Comparison of ENCODE assay signal across 12 mouse cellular contexts in the genomic region with DNA sequence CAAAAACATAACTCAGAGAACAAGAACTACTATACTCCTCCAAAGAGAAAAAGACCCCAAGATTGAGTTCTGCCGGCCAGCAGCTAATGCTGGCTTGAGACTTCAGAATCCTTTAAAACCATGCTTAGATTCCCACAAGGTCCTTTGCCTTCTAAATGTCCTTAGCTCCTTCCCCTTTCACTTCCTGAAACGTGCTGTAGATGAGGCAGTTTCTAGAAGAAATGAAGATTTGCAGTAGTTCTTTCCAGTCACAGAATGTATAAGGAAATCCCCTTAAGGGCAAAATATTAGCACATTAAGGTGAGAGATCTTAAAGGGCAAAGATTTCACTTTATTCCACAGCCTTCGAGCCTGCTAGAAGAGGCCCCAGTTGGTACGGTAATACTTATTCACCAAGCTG. TPM values are rescaled to one million over a fixed set of nuclear protein-coding genes. Genes with fewer than 3 reads are reported as not detected.
DNase-seq lines count a peak whose midpoint lies in the region; ATAC-seq lines count a peak whose summit lies in the region.
"Had no signal": no experiment of that assay in that cellular context is flagged by ENCODE, and none has a peak within 500 bp of the region (broad histone marks: within the 10 kb centered on the region; RNA-seq: fewer than 3 reads in every experiment).

No protein-coding gene starts in this region.

- H3K4me3 ChIP-seq in hindbrain, embryonic 10.5 days, result 0 out of 2 replicates have a peak overlapping the region, but pooled peaks have one; percentile 83
- no peak overlapping the region for H3K4me3 ChIP-seq in hindbrain, embryonic 14.5 days (replicated peaks; ENCODE audit: low read length)
- no peak overlapping the region for H3K4me3 ChIP-seq in neural tube, embryonic 12.5 days
- H3K4me3 ChIP-seq in limb, embryonic 15.5 days, result no peak overlapping the region
- H3K4me3 ChIP-seq in stomach, embryonic 15.5 days (replicated peaks), result no peak overlapping the region

- H3K27ac ChIP-seq in hindbrain, embryonic 10.5 days, result no peak overlapping the region
- no peak overlapping the region for H3K27ac ChIP-seq in hindbrain, embryonic 14.5 days
- no peak overlapping the region for H3K27ac ChIP-seq in neural tube, embryonic 12.5 days
- peak overlapping the region; percentile 98 for H3K27ac ChIP-seq in limb, embryonic 15.5 days
- H3K27ac ChIP-seq in stomach, embryonic 15.5 days, result peak overlapping the region; percentile 95

- peaks cover 21% of the 10 kb centered on the region for H3K4me1 ChIP-seq in hindbrain, embryonic 10.5 days (replicated peaks)
- H3K4me1 ChIP-seq in hindbrain, embryonic 14.5 days (replicated peaks; ENCODE audit: control insufficient read depth, insufficient read depth, low read length), result peaks cover 11% of the 10 kb centered on the region
- H3K4me1 ChIP-seq in neural tube, embryonic 12.5 days, result peaks cover 17% of the 10 kb centered on the region
- peaks cover 21% of the 10 kb centered on the region for H3K4me1 ChIP-seq in limb, embryonic 15.5 days
- H3K4me1 ChIP-seq in stomach, embryonic 15.5 days, result peaks cover 6% of the 10 kb centered on the region; the same call in 1 of the 2 replicates

- H3K36me3 ChIP-seq in hindbrain, embryonic 10.5 days, result peaks cover 70% of the 10 kb centered on the region
- H3K36me3 ChIP-seq in hindbrain, embryonic 14.5 days (replicated peaks; ENCODE audit: control insufficient read depth, insufficient read depth), result peaks cover 65% of the 10 kb centered on the region
- peaks cover 41% of the 10 kb centered on the region for H3K36me3 ChIP-seq in neural tube, embryonic 12.5 days
- H3K36me3 ChIP-seq in limb, embryonic 15.5 days, result peaks cover 43% of the 10 kb centered on the region
- peaks cover 16% of the 10 kb centered on the region; the same call in 1 of the 2 replicates for H3K36me3 ChIP-seq in stomach, embryonic 15.5 days

- 90% methylated on average over 4 of the region's 4 CpGs for WGBS in hindbrain, embryonic 10.5 days
- WGBS in hindbrain, embryonic 14.5 days, result 89% methylated on average over 4 of the region's 4 CpGs
- 88% methylated on average over 4 of the region's 4 CpGs for WGBS in neural tube, embryonic 12.5 days
- 71% methylated on average over 4 of the region's 4 CpGs for WGBS in limb, embryonic 15.5 days
- 81% methylated on average over 4 of the region's 4 CpGs for WGBS in stomach, embryonic 15.5 days

- no peak for DNase-seq in hindbrain, embryonic 10.5 days (ENCODE audit: low spot score)
- no peak for DNase-seq in hindbrain, embryonic 14.5 days (ENCODE audit: low spot score)
- DNase-seq in neural tube, embryonic 10.5 days (ENCODE audit: extremely low spot score, low spot score), result no peak
- DNase-seq in cerebellum, adult 8-10 months, result no peak
- DNase-seq in right cerebral cortex, adult 2 months (ENCODE audit: low spot score in 2 of 2), result no peak
- DNase-seq: heart, adult 2 months; kidney, adult 11 months; left cerebral cortex, postnatal 4 days; thymus, adult 18-20 months had no signal

- no peak overlapping the region for H3K4me2 ChIP-seq in hindbrain, embryonic 14.5 days (replicated peaks)
- peak overlapping the region; percentile 91; the same call in 1 of the 2 replicates for H3K4me2 ChIP-seq in neural tube, embryonic 12.5 days (replicated peaks)
- H3K4me2 ChIP-seq in limb, embryonic 15.5 days, result peak overlapping the region; percentile 81
- no peak overlapping the region for H3K4me2 ChIP-seq in stomach, embryonic 15.5 days

- no peaks in the 10 kb centered on the region for H3K27me3 ChIP-seq in hindbrain, embryonic 10.5 days (ENCODE audit: insufficient read depth, poor library complexity, severe bottlenecking)
- H3K27me3 ChIP-seq in hindbrain, embryonic 14.5 days (ENCODE audit: control insufficient read depth, insufficient read depth, low read length), result no peaks in the 10 kb centered on the region
- H3K27me3 ChIP-seq in neural tube, embryonic 12.5 days (replicated peaks), result no peaks in the 10 kb centered on the region
- no peaks in the 10 kb centered on the region for H3K27me3 ChIP-seq in limb, embryonic 15.5 days
- no peaks in the 10 kb centered on the region for H3K27me3 ChIP-seq in stomach, embryonic 15.5 days (replicated peaks)

- no peak overlapping the region for H3K9ac ChIP-seq in hindbrain, embryonic 14.5 days
- H3K9ac ChIP-seq in neural tube, embryonic 12.5 days, result no peak overlapping the region
- no peak overlapping the region for H3K9ac ChIP-seq in limb, embryonic 15.5 days
- H3K9ac ChIP-seq in stomach, embryonic 15.5 days, result no peak overlapping the region

- H3K9me3 ChIP-seq in hindbrain, embryonic 10.5 days, result no peaks in the 10 kb centered on the region
- H3K9me3 ChIP-seq in hindbrain, embryonic 14.5 days (ENCODE audit: control insufficient read depth, low read length), result no peaks in the 10 kb centered on the region
- H3K9me3 ChIP-seq in neural tube, embryonic 12.5 days, result no peaks in the 10 kb centered on the region
- no peaks in the 10 kb centered on the region for H3K9me3 ChIP-seq in limb, embryonic 15.5 days
- no peaks in the 10 kb centered on the region for H3K9me3 ChIP-seq in stomach, embryonic 15.5 days

- no peak for ATAC-seq in hindbrain, embryonic 14.5 days (ENCODE audit: low FRiP score)
- ATAC-seq in neural tube, embryonic 12.5 days (ENCODE audit: low FRiP score, low read depth), result no peak
- no peak for ATAC-seq in limb, embryonic 15.5 days (ENCODE audit: insufficient number of reproducible peaks, low FRiP score, low TSS enrichment, low read depth)
- no peak for ATAC-seq in stomach, embryonic 15.5 days (ENCODE audit: insufficient read depth, low FRiP score, low read depth)

RNA-seq across cellular contexts. Expression of gene Hax1, which starts 1.2 kb away (rescaled TPM):
- polyA plus RNA-seq in hindbrain, embryonic 10.5 days (2016; fragmentation: Nextera tagmentation; extraction: Ambion mirVana), result 181 and 189 TPM in 2 replicates
- polyA plus RNA-seq in hindbrain, embryonic 14.5 days (2014; fragmentation: Nextera tagmentation; extraction: Ambion mirVana), result 105 and 108 TPM in 2 replicates
- 137 and 139 TPM in 2 replicates for polyA plus RNA-seq in neural tube, embryonic 12.5 days (2016; fragmentation: Nextera tagmentation; extraction: Ambion mirVana)
- polyA plus RNA-seq in limb, embryonic 15.5 days (2015; fragmentation: Nextera tagmentation; extraction: Ambion mirVana), result 143 and 146 TPM in 2 replicates
- polyA plus RNA-seq in stomach, embryonic 15.5 days (2015; fragmentation: Nextera tagmentation; extraction: Ambion mirVana), result 122 and 135 TPM in 2 replicates

RNA-seq across cellular contexts. Expression of gene Atp8b2, which starts 36.5 kb away (rescaled TPM):
- polyA plus RNA-seq in hindbrain, embryonic 10.5 days (2016; fragmentation: Nextera tagmentation; extraction: Ambion mirVana), result 13.7 and 14.5 TPM in 2 replicates
- 12.9 and 15.1 TPM in 2 replicates for polyA plus RNA-seq in hindbrain, embryonic 14.5 days (2014; fragmentation: Nextera tagmentation; extraction: Ambion mirVana)
- polyA plus RNA-seq in neural tube, embryonic 12.5 days (2016; fragmentation: Nextera tagmentation; extraction: Ambion mirVana), result 18.5 and 19.7 TPM in 2 replicates
- polyA plus RNA-seq in limb, embryonic 15.5 days (2015; fragmentation: Nextera tagmentation; extraction: Ambion mirVana), result 18.6 and 18.9 TPM in 2 replicates
- polyA plus RNA-seq in stomach, embryonic 15.5 days (2015; fragmentation: Nextera tagmentation; extraction: Ambion mirVana), result 12.7 and 13.4 TPM in 2 replicates

RNA-seq across cellular contexts. Expression of gene 4933434E20Rik, which starts 51.6 kb away (rescaled TPM):
- polyA plus RNA-seq in hindbrain, embryonic 10.5 days (2016; fragmentation: Nextera tagmentation; extraction: Ambion mirVana), result 219 and 222 TPM in 2 replicates
- 200 and 225 TPM in 2 replicates for polyA plus RNA-seq in hindbrain, embryonic 14.5 days (2014; fragmentation: Nextera tagmentation; extraction: Ambion mirVana)
- 201 and 218 TPM in 2 replicates for polyA plus RNA-seq in neural tube, embryonic 12.5 days (2016; fragmentation: Nextera tagmentation; extraction: Ambion mirVana)
- polyA plus RNA-seq in limb, embryonic 15.5 days (2015; fragmentation: Nextera tagmentation; extraction: Ambion mirVana), result 126 and 140 TPM in 2 replicates
- polyA plus RNA-seq in stomach, embryonic 15.5 days (2015; fragmentation: Nextera tagmentation; extraction: Ambion mirVana), result 163 and 166 TPM in 2 replicates

RNA-seq across cellular contexts. Expression of gene Ubap2l, which starts 52.6 kb away (rescaled TPM):
- 199 and 208 TPM in 2 replicates for polyA plus RNA-seq in hindbrain, embryonic 10.5 days (2016; fragmentation: Nextera tagmentation; extraction: Ambion mirVana)
- 140 and 148 TPM in 2 replicates for polyA plus RNA-seq in hindbrain, embryonic 14.5 days (2014; fragmentation: Nextera tagmentation; extraction: Ambion mirVana)
- polyA plus RNA-seq in neural tube, embryonic 12.5 days (2016; fragmentation: Nextera tagmentation; extraction: Ambion mirVana), result 184 and 186 TPM in 2 replicates
- 172 and 174 TPM in 2 replicates for polyA plus RNA-seq in limb, embryonic 15.5 days (2015; fragmentation: Nextera tagmentation; extraction: Ambion mirVana)
- 170 and 189 TPM in 2 replicates for polyA plus RNA-seq in stomach, embryonic 15.5 days (2015; fragmentation: Nextera tagmentation; extraction: Ambion mirVana)

Comparison
In these comparisons a context has a peak if more than half of its experiments do, and no peak if none do; other contexts are left out.
1. H3K27ac ChIP-seq: peak in limb, embryonic 15.5 days (single experiment) and stomach, embryonic 15.5 days (single experiment); none in hindbrain, embryonic 10.5 days (single experiment), hindbrain, embryonic 14.5 days (single experiment) and neural tube, embryonic 12.5 days (single experiment).
2. H3K4me2 ChIP-seq: peak in neural tube, embryonic 12.5 days (single experiment) and limb, embryonic 15.5 days (single experiment); none in hindbrain, embryonic 14.5 days (single experiment) and stomach, embryonic 15.5 days (single experiment).